ENCODE assay signal across 10 mouse cellular contexts in genomic region chr15:87686415-87687040, GRCm38 (mm10).
DNase-seq lines count a peak whose midpoint lies in the region; ATAC-seq lines count a peak whose summit lies in the region.
"Had no signal": no experiment of that assay in that cellular context is flagged by ENCODE, and none has a peak within 500 bp of the region (broad histone marks: within the 10 kb centered on the region; RNA-seq: fewer than 3 reads in every experiment).

No protein-coding gene starts in this region.

- H3K4me3 ChIP-seq in embryonic facial prominence, embryonic 12.5 days, result no peak overlapping the region
- H3K4me3 ChIP-seq in hindbrain, embryonic 12.5 days, result no peak overlapping the region
- H3K4me3 ChIP-seq in midbrain, embryonic 13.5 days (replicated peaks), result no peak overlapping the region

- H3K27ac ChIP-seq in embryonic facial prominence, embryonic 12.5 days, result no peak overlapping the region
- peak overlapping the region; percentile 52; the same call in 1 of the 2 replicates for H3K27ac ChIP-seq in hindbrain, embryonic 12.5 days
- peak overlapping the region; percentile 70 for H3K27ac ChIP-seq in midbrain, embryonic 13.5 days

- H3K4me2 ChIP-seq in embryonic facial prominence, embryonic 12.5 days (replicated peaks), result no peak overlapping the region
- H3K4me2 ChIP-seq in hindbrain, embryonic 12.5 days (replicated peaks), result no peak overlapping the region
- H3K4me2 ChIP-seq in midbrain, embryonic 13.5 days (replicated peaks), result no peak overlapping the region

- peaks cover 5% of the 10 kb centered on the region for H3K4me1 ChIP-seq in embryonic facial prominence, embryonic 12.5 days
- H3K4me1 ChIP-seq in hindbrain, embryonic 12.5 days, result peaks cover 13% of the 10 kb centered on the region
- peaks cover 16% of the 10 kb centered on the region for H3K4me1 ChIP-seq in midbrain, embryonic 13.5 days (replicated peaks)

- peak; percentile 39; the same call in 1 of the 2 replicates for ATAC-seq in frontal cortex, adult (ENCODE audit: low TSS enrichment)
- ATAC-seq in embryonic facial prominence, embryonic 12.5 days (ENCODE audit: insufficient number of reproducible peaks, insufficient read depth, low FRiP score, low TSS enrichment), result 0 out of 2 replicates have a peak, but pooled peaks have one; percentile 60
- ATAC-seq in hindbrain, embryonic 12.5 days (ENCODE audit: low FRiP score), result peak; percentile 52
- peak; percentile 62 for ATAC-seq in midbrain, embryonic 13.5 days
- ATAC-seq: activated CD4-positive, CD25-positive, alpha-beta regulatory T cell, adult 4 months; inflammation-experienced regulatory T-cells, adult 6 months had no signal

- no peak overlapping the region for H3K9ac ChIP-seq in embryonic facial prominence, embryonic 12.5 days
- H3K9ac ChIP-seq in hindbrain, embryonic 12.5 days, result no peak overlapping the region
- no peak overlapping the region for H3K9ac ChIP-seq in midbrain, embryonic 13.5 days (replicated peaks)

- H3K27me3 ChIP-seq in embryonic facial prominence, embryonic 12.5 days, result no peaks in the 10 kb centered on the region
- no peaks in the 10 kb centered on the region for H3K27me3 ChIP-seq in hindbrain, embryonic 12.5 days
- no peaks in the 10 kb centered on the region for H3K27me3 ChIP-seq in midbrain, embryonic 13.5 days

- no peaks in the 10 kb centered on the region for H3K36me3 ChIP-seq in embryonic facial prominence, embryonic 12.5 days
- no peaks in the 10 kb centered on the region; the same call in 1 of the 2 replicates for H3K36me3 ChIP-seq in hindbrain, embryonic 12.5 days
- H3K36me3 ChIP-seq in midbrain, embryonic 13.5 days, result peaks cover 4% of the 10 kb centered on the region; the same call in 1 of the 2 replicates

- WGBS in embryonic facial prominence, embryonic 12.5 days, result 52% methylated on average over 10 of the region's 10 CpGs
- 48% methylated on average over 10 of the region's 10 CpGs for whole genome bisulfite sequencing in hindbrain, embryonic 12.5 days
- WGBS in midbrain, embryonic 13.5 days, result 49% methylated on average over 10 of the region's 10 CpGs

- DNase-seq in frontal cortex, postnatal 25 days (ENCODE audit: low spot score in 2 of 2), result no peak
- DNase-seq in urinary bladder, postnatal 14 days (ENCODE audit: low spot score), result no peak
- no peak for DNase-seq in kidney, postnatal 4 days
- DNase-seq: cerebellum, postnatal 10 days had no signal

- H3K9me3 ChIP-seq in embryonic facial prominence, embryonic 12.5 days, result no peaks in the 10 kb centered on the region
- H3K9me3 ChIP-seq in hindbrain, embryonic 12.5 days (replicated peaks), result no peaks in the 10 kb centered on the region
- H3K9me3 ChIP-seq in midbrain, embryonic 13.5 days, result no peaks in the 10 kb centered on the region
